Mouse (Mus musculus): ENCODE results near the gene Tbc1d2.
"Not testable (repeated sequence)": the region's sequence is repeated elsewhere in the genome, so short reads cannot be mapped to it uniquely, and the experiment has no call there.

Gene Tbc1d2

DNA sequence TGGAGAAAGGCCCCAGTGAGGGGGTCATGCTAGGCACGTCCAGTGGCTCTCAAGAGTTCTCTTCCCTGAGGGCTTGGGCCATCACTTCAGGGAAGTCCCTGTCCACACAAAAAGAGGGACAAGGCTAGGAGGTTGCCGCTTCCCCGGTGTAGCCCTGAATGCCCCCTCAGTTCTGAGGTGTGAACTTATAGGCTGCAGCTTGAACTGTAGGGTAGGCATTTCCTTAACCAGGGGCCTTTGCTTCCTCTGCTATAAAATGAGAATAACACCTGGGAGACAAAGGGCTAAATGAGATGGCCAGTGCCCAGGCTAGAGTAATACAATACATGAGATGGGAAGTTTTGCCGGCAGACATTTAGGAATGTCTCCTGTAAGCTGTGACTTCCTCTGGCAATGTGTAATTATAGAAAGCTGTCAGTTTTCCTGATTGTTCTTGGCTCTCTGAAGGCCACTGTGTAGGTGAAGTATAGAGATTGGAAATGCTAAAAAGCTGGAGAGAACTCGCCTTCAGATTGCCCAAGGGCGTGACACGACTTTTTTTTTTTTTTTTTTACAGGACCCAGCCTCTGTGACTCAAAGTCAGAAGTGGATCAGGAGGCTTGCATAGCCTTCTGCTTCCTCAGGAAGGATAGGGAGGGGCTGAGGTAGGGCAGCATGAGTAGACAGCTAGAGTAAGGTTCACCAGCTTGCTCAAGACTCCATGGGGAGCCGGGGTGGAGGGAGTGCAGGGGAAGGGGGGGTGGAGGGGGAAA lies 6.9 kb downstream of the Tbc1d2 start:
- in situ Hi-C loops (cut with MboI, MseI): no loop called here

- in situ Hi-C loops (cut with MboI, MseI): no loop called here
Measured at GRCm38 (mm10) chr4:46641283-46641682, 8.7 kb downstream of the Tbc1d2 start.

DNA sequence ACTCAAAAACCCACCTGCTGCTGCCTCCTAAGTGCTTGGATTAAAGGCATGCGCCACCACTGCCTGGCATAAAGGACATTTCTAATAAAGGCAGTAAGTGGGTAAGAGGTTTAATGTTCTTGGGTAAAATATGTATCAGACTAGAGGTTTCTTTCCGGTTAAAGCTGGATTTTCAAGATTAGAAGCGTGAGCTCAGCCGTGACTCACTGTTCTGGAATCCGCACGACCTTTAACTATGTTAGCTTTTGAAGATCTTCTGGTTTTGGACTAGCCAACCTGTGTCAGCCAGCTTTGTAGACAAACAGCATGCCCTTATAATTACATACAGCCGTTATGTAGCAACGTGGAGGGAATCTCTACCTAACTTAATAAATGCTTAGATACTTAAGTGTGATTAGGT lies 10.1 kb downstream of the Tbc1d2 start:
- in situ Hi-C loops (cut with MboI, MseI): no loop called here

- in situ Hi-C loops (cut with MboI, MseI): not testable (repeated sequence)
Measured at GRCm38 (mm10) chr4:46637250-46637649, 12.8 kb downstream of the Tbc1d2 start.

GRCm38 (mm10) chr4:46635702-46636430 lies 14.1 kb downstream of the Tbc1d2 start:
- in situ Hi-C loops (cut with MboI, MseI): no loop called here

- in situ Hi-C loops (cut with MboI, MseI): no loop called here
Measured at GRCm38 (mm10) chr4:46634881-46635280, 15.1 kb downstream of the Tbc1d2 start.

DNA sequence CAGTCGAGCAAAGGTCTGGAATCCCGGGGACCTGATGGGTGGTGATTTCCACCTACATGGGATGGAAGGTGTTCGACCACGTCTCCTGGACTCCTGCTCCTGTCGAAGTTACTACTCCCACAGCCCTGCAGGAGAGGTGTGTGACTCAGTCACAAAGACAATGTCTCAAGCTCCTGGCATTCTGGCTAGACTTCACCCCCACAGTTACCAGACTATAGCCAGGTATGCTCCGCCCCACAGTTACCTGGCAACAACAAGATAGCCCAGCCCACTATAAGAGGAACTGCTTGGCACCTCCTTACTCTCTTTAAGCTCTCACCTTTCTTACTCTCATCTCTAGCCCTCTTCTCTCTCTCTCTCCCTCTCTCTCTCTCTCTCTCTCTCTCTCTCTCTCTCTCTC lies 16.4 kb downstream of the Tbc1d2 start:
- in situ Hi-C loops (cut with MboI, MseI): not testable (repeated sequence)

DNA sequence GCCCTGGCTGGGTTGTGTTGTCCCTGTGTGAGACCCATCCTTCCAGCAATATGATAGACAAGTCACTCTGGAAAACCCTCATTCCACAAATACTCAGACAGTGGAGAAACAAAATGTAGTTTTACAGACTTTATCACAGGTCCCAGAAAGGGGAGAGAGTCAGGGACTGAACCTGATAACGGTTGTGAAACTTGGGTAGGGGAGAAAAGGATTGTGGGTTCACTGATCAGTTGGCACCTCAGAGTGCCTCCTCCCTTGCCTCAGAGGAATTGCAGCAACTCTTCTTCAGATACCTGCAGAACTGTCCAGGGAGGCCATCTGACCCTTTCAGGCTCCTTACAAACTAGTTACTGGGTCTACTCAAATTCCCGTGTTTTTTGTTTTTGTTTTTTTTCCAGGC lies 17.5 kb downstream of the Tbc1d2 start:
- in situ Hi-C loops (cut with MboI, MseI): no loop called here

DNA sequence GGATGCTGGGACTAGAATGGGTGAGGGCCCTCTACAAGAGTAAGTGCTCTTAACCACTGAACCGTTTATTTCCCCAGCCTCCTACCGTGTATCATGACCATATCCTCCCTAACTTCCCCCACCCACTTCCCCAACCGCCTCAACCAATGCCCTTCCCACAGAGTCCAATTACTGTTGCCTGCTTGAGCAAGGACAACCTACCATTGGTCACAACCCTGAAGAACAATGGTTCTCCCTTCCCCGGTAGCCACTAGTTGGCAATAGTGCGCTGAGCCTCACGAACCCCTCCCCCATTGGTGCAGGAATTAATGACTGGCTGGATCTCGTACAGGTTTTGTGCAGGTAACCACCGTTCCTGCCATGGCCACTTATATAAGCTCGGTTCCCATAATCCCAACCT lies 19.6 kb downstream of the Tbc1d2 start:
- in situ Hi-C loops (cut with MboI, MseI): no loop called here

- in situ Hi-C loops (cut with MboI, MseI): no loop called here
Measured at GRCm38 (mm10) chr4:46628873-46629272, 21.1 kb downstream of the Tbc1d2 start.

DNA sequence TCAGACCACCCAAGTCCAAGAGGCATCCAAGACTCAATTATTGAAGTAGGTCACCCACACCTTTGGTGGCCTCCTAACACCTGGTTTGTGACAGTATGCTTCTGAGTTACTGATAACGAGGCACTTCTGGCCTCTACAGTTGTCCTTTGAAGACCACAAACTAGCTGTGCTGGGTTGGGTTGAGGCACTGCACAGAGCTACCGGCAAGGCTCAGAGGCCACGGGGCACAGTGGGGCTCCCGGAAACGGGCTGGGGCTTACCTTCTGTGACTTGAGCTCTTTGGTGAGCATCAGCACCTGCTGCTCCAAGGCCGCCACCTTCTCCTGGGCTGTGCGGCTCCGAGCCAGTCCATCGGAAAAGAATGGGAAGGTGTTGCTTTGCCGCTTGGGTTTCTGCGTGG lies 21.9 kb downstream of the Tbc1d2 start:
- in situ Hi-C loops (cut with MboI, MseI): no loop called here

DNA sequence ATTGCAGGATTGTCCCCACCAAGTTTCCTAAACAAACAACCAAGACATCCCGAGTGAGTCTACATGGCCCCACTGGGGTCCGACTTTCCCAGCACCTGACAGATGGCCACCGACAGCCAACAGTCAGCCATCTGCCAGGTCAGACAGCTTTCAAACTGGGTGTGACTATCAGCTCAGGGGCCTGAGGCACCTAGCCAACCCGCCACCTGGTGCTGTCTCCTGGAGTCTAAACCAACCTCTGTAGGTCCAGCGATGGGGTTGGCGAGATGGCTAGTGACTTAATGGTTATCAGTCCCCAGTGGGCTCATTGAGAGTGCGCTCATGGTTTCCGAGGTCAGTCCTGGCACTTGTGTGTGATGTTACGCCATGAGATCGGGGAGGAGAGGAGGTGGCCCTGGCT lies 24.9 kb downstream of the Tbc1d2 start:
- in situ Hi-C loops (cut with MboI, MseI): no loop called here

DNA sequence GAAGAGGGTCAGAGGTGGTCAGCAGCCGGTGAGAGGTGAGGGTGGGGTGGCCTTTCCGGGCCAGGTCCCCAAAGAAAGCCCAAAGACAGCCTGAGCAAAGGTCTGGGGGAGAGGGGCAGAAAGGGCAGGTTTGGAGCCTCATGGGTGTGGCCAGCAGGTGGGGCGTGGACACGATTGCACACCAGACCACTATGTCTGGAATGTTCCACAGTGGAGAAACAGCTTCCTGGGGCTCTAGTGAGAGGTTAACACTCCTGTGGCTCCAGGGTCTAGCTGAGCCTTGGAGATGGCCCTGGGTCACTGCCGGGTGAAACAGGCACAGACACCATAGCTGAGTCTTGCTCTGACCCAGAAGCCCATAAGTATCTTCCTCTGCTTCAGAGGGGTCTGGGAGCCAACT lies 27.0 kb downstream of the Tbc1d2 start:
- in situ Hi-C loops (cut with MboI, MseI): no loop called here

DNA sequence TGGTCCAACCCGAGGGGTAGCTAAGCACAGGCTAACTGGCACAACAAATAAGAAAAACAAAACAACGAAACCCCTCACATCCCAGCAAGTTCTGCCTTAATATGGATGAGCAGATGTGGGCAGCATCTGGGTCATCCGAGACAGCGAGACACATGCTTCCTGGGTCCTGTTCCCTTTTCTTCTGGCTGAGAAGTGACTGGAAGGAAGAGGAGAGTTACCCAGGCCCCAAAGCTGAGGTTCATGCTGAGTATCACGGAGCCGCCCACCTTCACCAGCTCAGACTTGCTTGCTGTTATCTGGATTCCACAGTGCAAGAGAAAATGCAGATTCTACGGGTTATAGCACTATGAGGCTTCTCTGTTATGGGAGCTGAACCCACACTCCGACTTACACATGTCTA lies 29.1 kb downstream of the Tbc1d2 start:
- in situ Hi-C loops (cut with MboI, MseI): no loop called here

GRCm38 (mm10) chr4:46620330-46620729 lies 29.7 kb downstream of the Tbc1d2 start:
- in situ Hi-C loops (cut with MboI, MseI): no loop called here

- in situ Hi-C loops (cut with MboI, MseI): loop anchor here (10.0 kb wide), 1 partner anchor 426 kb away; no protein-coding TSS in a partner anchor
Measured at GRCm38 (mm10) chr4:46618196-46618817, 31.7 kb downstream of the Tbc1d2 start.

- in situ Hi-C loops (cut with MboI, MseI): loop anchor here (10.0 kb wide), 1 partner anchor 427 kb away; no protein-coding TSS in a partner anchor
Measured at GRCm38 (mm10) chr4:46617408-46617807, 32.6 kb downstream of the Tbc1d2 start.

- in situ Hi-C loops (cut with MboI, MseI): loop anchor here (5.0 to 10.0 kb wide), 2 partner anchors 33 to 430 kb away; no protein-coding TSS in a partner anchor
Measured at GRCm38 (mm10) chr4:46614641-46615040, 35.4 kb downstream of the Tbc1d2 start.

- in situ Hi-C loops (cut with MboI, MseI): loop anchor here (5.0 to 10.0 kb wide), 2 partner anchors 34 to 431 kb away; no protein-coding TSS in a partner anchor
Measured at GRCm38 (mm10) chr4:46613618-46614017, 36.4 kb downstream of the Tbc1d2 start.

- in situ Hi-C loops (cut with MboI, MseI): loop anchor here (5.0 to 10.0 kb wide), 2 partner anchors 36 to 434 kb away; no protein-coding TSS in a partner anchor
Measured at GRCm38 (mm10) chr4:46611181-46611580, 38.8 kb downstream of the Tbc1d2 start.

DNA sequence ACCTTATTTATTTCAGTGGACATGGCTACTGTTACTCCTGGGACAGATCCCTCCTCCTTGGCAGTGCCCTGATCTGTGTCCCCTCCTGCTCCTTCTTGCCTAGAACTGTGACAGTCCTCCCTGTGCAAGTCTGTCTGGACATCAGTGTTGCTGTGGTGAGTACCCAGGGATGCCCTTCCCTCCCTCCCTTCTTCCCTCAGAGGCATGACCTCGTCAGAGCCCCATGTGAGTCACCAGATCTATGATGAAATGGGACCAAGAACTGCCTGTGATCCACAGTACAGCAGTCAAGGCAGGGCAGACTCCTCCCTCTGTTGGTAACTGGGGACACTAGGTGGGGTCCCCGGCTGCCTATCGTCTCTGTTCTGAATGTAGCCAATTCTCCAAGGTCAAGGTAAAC lies 42.4 kb downstream of the Tbc1d2 start:
- in situ Hi-C loops (cut with MboI, MseI): loop anchor here (5.0 kb wide), 1 partner anchor 65 kb away; no protein-coding TSS in a partner anchor

DNA sequence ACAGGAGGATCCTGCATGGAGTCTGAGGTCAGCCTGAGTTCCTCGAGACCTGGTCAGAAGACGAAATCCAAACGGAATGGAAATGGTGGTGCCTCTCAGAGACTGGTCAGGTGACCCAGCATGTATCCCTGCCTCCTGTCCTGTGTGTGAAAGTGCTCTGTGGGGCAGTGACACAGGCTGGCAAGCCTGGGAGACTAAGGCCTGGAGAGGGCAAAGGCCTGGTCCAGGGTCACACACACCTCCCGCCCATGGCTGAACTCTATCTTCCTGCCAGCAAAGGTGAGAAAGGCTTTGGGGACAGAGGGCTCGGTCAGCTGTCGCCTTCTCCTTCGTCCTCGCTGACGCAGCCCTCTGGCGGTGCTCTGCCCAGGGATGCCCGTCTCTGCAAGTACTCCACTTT lies 44.6 kb downstream of the Tbc1d2 start:
- in situ Hi-C loops (cut with MboI, MseI): loop anchor here (5.0 kb wide), 1 partner anchor 63 kb away; no protein-coding TSS in a partner anchor
